Mouse (Mus musculus) hindbrain, embryonic 15.5 days (tissue): Measurements from ENCODE around the gene Scfd2. TPM values are rescaled to one million over a fixed set of nuclear protein-coding genes. Genes with fewer than 3 reads are reported as not detected.
A peak's percentile ranks its signal among the peaks of the same experiment; 100 is the strongest.

Source experiments
- ATAC-seq: fragments of 200-750 bp; cut with Nextera tagmentation; 2 replicates; pipeline ENCODE4 v1.8.0; 2017; ENCODE audit warnings: low read depth, moderate number of reproducible peaks, moderate TSS enrichment; ENCODE audit not compliant: low FRiP score
- H3K27ac ChIP-seq: fragments of 300-500 bp; sonication (generic); replicated peaks from 2 replicates; pipeline ENCODE4 v1.5.1; 2015; ENCODE audit warnings: mild to moderate bottlenecking, inconsistent platforms
- H3K27me3 ChIP-seq: fragments of 300-500 bp; sonication (generic); 2 replicates; pipeline ENCODE4 v1.6.1; 2015; ENCODE audit warnings: control low read depth, inconsistent platforms
- H3K36me3 ChIP-seq: fragments of 300-500 bp; sonication (generic); 2 replicates; pipeline ENCODE4 v1.6.1; 2015; ENCODE audit warnings: control low read depth, inconsistent platforms
- H3K4me1 ChIP-seq: fragments of 300-500 bp; sonication (generic); replicated peaks from 2 replicates; pipeline ENCODE4 v1.6.1; 2015; ENCODE audit warnings: control low read depth, inconsistent platforms
- H3K4me2 ChIP-seq: fragments of 300-500 bp; sonication (generic); 2 replicates; pipeline ENCODE4 v1.6.1; 2015; ENCODE audit warnings: moderate library complexity, mild to moderate bottlenecking, inconsistent platforms
- H3K4me3 ChIP-seq: fragments of 300-500 bp; sonication (generic); 2 replicates; pipeline ENCODE4 v1.5.1; 2015; ENCODE audit warnings: mild to moderate bottlenecking, inconsistent platforms
- H3K9ac ChIP-seq: fragments of 300-500 bp; sonication (generic); 2 replicates; pipeline ENCODE4 v1.6.1; 2015; ENCODE audit warnings: inconsistent platforms
- H3K9me3 ChIP-seq: fragments of 300-500 bp; sonication (generic); 2 replicates; pipeline ENCODE4 v1.6.1; 2016; ENCODE audit warnings: control low read depth, inconsistent platforms
- WGBS: fragments of 180-500 bp; shearing (Covaris S2); methylation state at CpG from one replicate; pipeline ENCODE4 v1.1.7; 2015; 5-methylcytosine and 5-hydroxymethylcytosine counted together
- polyA plus RNA-seq: library from polyadenylated mRNA; unstranded; fragments of >200 nt; fragmentation: Nextera tagmentation; extraction: Ambion mirVana; gene quantifications from 2 replicates; pipeline ENCODE4 v1.2.1, GENCODE M21; 2015

Gene Scfd2
- polyA plus RNA-seq, 1 experiment from 2014 or later, result 20.7 TPM

GRCm38 (mm10) chr5:74171768-74172167 lies 359.8 kb downstream of the Scfd2 start:
- peaks cover 22% of the 10 kb centered on the region for H3K4me1 ChIP-seq
- H3K27ac ChIP-seq, result no peak overlapping the region
- ATAC-seq, result no peak
- no peak overlapping the region for H3K4me2 ChIP-seq
- H3K4me3 ChIP-seq, result no peak overlapping the region
- WGBS, result 77% methylated on average over 9 of the region's 9 CpGs
- H3K36me3 ChIP-seq, result no peaks in the 10 kb centered on the region
- H3K9me3 ChIP-seq, result no peaks in the 10 kb centered on the region
- H3K9ac ChIP-seq, result no peak overlapping the region
- H3K27me3 ChIP-seq, result no peaks in the 10 kb centered on the region

- Histone ChIP-seq H3K9me3 (no peaks in the 10 kb centered on the region), H3K27me3 (no peaks in the 10 kb centered on the region; the same call in 1 of the 2 replicates), H3K9ac (no peak overlapping the region), H3K4me3 (no peak overlapping the region), H3K27ac (no peak overlapping the region), H3K4me2 (no peak overlapping the region), H3K36me3 (no peaks in the 10 kb centered on the region), H3K4me1 (0 out of 2 replicates have a peak, but pooled peaks cover 6% of the 10 kb centered on the region)
- ATAC-seq, result no peak
- WGBS, result 90% methylated on average over 3 of the region's 3 CpGs
Measured at GRCm38 (mm10) chr5:74168085-74168484, 363.5 kb downstream of the Scfd2 start.

- H3K27ac ChIP-seq, result no peak overlapping the region
- no peak overlapping the region for H3K4me3 ChIP-seq
- WGBS, result 91% methylated on average over 3 of the region's 3 CpGs
- no peaks in the 10 kb centered on the region for H3K36me3 ChIP-seq
- no peak overlapping the region for H3K4me2 ChIP-seq
- ATAC-seq, result no peak
- no peaks in the 10 kb centered on the region; the same call in 1 of the 2 replicates for H3K27me3 ChIP-seq
- no peak overlapping the region for H3K9ac ChIP-seq
- H3K4me1 ChIP-seq, result peaks cover 6% of the 10 kb centered on the region
- H3K9me3 ChIP-seq, result no peaks in the 10 kb centered on the region
Measured at GRCm38 (mm10) chr5:74166642-74167041, 364.9 kb downstream of the Scfd2 start.

GRCm38 (mm10) chr5:74164547-74164946 lies 367.0 kb downstream of the Scfd2 start:
- no peak overlapping the region for H3K4me3 ChIP-seq
- no peak overlapping the region for H3K9ac ChIP-seq
- no peaks in the 10 kb centered on the region for H3K36me3 ChIP-seq
- no peaks in the 10 kb centered on the region for H3K9me3 ChIP-seq
- H3K27ac ChIP-seq, result no peak overlapping the region
- 93% methylated on average over 7 of the region's 7 CpGs for WGBS
- H3K4me2 ChIP-seq, result no peak overlapping the region
- H3K27me3 ChIP-seq, result no peaks in the 10 kb centered on the region; the same call in 1 of the 2 replicates
- peaks cover 12% of the 10 kb centered on the region for H3K4me1 ChIP-seq
- ATAC-seq, result no peak

- Histone ChIP-seq H3K4me2 (no peak overlapping the region), H3K9me3 (no peaks in the 10 kb centered on the region), H3K9ac (no peak overlapping the region), H3K27ac (no peak overlapping the region), H3K27me3 (no peaks in the 10 kb centered on the region; the same call in 1 of the 2 replicates), H3K4me1 (peaks cover 12% of the 10 kb centered on the region), H3K4me3 (no peak overlapping the region), H3K36me3 (no peaks in the 10 kb centered on the region)
- WGBS, result 77% methylated on average over 6 of the region's 6 CpGs
- ATAC-seq, result no peak
Measured at GRCm38 (mm10) chr5:74163141-74163540, 368.4 kb downstream of the Scfd2 start.

- Histone ChIP-seq H3K4me3 (no peak overlapping the region), H3K27ac (no peak overlapping the region), H3K27me3 (no peaks in the 10 kb centered on the region; the same call in 1 of the 2 replicates), H3K4me1 (peaks cover 12% of the 10 kb centered on the region), H3K4me2 (peak overlapping the region; percentile 31), H3K9me3 (no peaks in the 10 kb centered on the region), H3K36me3 (no peaks in the 10 kb centered on the region), H3K9ac (no peak overlapping the region)
- 0 out of 2 replicates have a peak, but pooled peaks have one; percentile 45 for ATAC-seq
- 44% methylated on average over 3 of the region's 3 CpGs for WGBS
Measured at GRCm38 (mm10) chr5:74162013-74162412, 369.5 kb downstream of the Scfd2 start.

- no peak overlapping the region for H3K4me3 ChIP-seq
- peak overlapping the region; percentile 31 for H3K4me2 ChIP-seq
- peaks cover 12% of the 10 kb centered on the region for H3K4me1 ChIP-seq
- no peak overlapping the region; the same call in 1 of the 2 replicates for H3K27ac ChIP-seq
- H3K36me3 ChIP-seq, result no peaks in the 10 kb centered on the region
- ATAC-seq, result peak; percentile 73
- no peak overlapping the region for H3K9ac ChIP-seq
- no peaks in the 10 kb centered on the region for H3K9me3 ChIP-seq
- no peaks in the 10 kb centered on the region; the same call in 1 of the 2 replicates for H3K27me3 ChIP-seq
- WGBS, result 18% methylated on average over 15 of the region's 15 CpGs
Measured at GRCm38 (mm10) chr5:74161297-74161926, 370.1 kb downstream of the Scfd2 start.

GRCm38 (mm10) chr5:74160349-74160748 lies 371.2 kb downstream of the Scfd2 start:
- Histone ChIP-seq H3K27ac (no peak overlapping the region), H3K4me1 (peaks cover 12% of the 10 kb centered on the region), H3K36me3 (no peaks in the 10 kb centered on the region), H3K4me3 (no peak overlapping the region), H3K4me2 (no peak overlapping the region), H3K9me3 (no peaks in the 10 kb centered on the region), H3K27me3 (no peaks in the 10 kb centered on the region; the same call in 1 of the 2 replicates), H3K9ac (no peak overlapping the region)
- ATAC-seq, result no peak
- 76% methylated on average over 4 of the region's 4 CpGs for WGBS

GRCm38 (mm10) chr5:74159906-74160305 lies 371.7 kb downstream of the Scfd2 start:
- WGBS, result 73% methylated on average over 7 of the region's 7 CpGs
- ATAC-seq, result no peak
- no peak overlapping the region for H3K4me3 ChIP-seq
- no peaks in the 10 kb centered on the region for H3K9me3 ChIP-seq
- peaks cover 12% of the 10 kb centered on the region for H3K4me1 ChIP-seq
- H3K27ac ChIP-seq, result no peak overlapping the region
- no peaks in the 10 kb centered on the region for H3K36me3 ChIP-seq
- H3K27me3 ChIP-seq, result no peaks in the 10 kb centered on the region; the same call in 1 of the 2 replicates
- H3K4me2 ChIP-seq, result no peak overlapping the region
- H3K9ac ChIP-seq, result no peak overlapping the region

- Histone ChIP-seq H3K4me2 (no peak overlapping the region), H3K9ac (no peak overlapping the region), H3K27me3 (no peaks in the 10 kb centered on the region; the same call in 1 of the 2 replicates), H3K27ac (no peak overlapping the region), H3K36me3 (no peaks in the 10 kb centered on the region), H3K4me3 (no peak overlapping the region), H3K4me1 (peaks cover 12% of the 10 kb centered on the region), H3K9me3 (no peaks in the 10 kb centered on the region)
- no peak for ATAC-seq
- WGBS, result 88% methylated on average over 6 of the region's 6 CpGs
Measured at GRCm38 (mm10) chr5:74158929-74159632, 372.5 kb downstream of the Scfd2 start.

- H3K9ac ChIP-seq, result no peak overlapping the region
- H3K4me3 ChIP-seq, result no peak overlapping the region
- no peaks in the 10 kb centered on the region for H3K36me3 ChIP-seq
- peak; percentile 38; the same call in 1 of the 2 replicates for ATAC-seq
- WGBS, result 43% methylated on average over 7 of the region's 7 CpGs
- no peaks in the 10 kb centered on the region for H3K27me3 ChIP-seq
- H3K4me1 ChIP-seq, result no peaks in the 10 kb centered on the region
- H3K27ac ChIP-seq, result no peak overlapping the region
- H3K9me3 ChIP-seq, result no peaks in the 10 kb centered on the region
- no peak overlapping the region for H3K4me2 ChIP-seq
Measured at GRCm38 (mm10) chr5:74155860-74156351, 375.7 kb downstream of the Scfd2 start.
